Mouse (Mus musculus): ENCODE results near the gene Ccdc78. TPM values are rescaled to one million over a fixed set of nuclear protein-coding genes. Genes with fewer than 3 reads are reported as not detected.

Ccdc78 gene
- total and polyA plus RNA-seq, 2 experiments from 2014 or later, result 0.10 to 1.2 TPM

DNA sequence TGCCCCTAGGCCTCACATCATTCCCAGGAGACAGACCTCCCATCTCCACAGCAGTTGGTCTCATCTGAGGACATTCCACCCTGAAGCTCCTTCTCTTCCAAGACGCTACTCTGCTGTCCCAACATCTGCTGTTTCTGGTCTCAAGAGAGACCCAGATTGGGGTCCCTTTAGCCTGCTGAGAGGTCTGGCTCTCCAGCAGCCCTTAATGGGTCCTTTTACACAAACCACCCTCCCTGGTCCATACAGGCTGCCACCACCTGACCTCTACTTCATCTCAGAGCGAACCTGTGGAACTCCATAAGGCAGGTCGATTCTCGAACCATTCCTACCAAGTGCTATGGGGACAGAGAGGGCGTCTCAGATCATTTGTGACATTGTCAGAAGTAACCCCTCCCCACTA, 21.6 kb downstream of the Ccdc78 start:
- Histone ChIP-seq H3K9ac (replicated peaks; ENCODE audit: low read length) (peak overlapping the region; percentile 89), H3K4me2 (ENCODE audit: low read depth, low read length) (peak overlapping the region; percentile 75), H3K9me3 (ENCODE audit: low read length) (no peaks in the 10 kb centered on the region), H3K36me3 (ENCODE audit: insufficient read depth, low read length) (no peaks in the 10 kb centered on the region), H3K4me1 (ENCODE audit: insufficient read depth, low read length) (peaks cover 20% of the 10 kb centered on the region), H3K27ac (peak overlapping the region; percentile 94), H3K27me3 (ENCODE audit: insufficient read depth, low read length) (no peaks in the 10 kb centered on the region), H3K4me3 (ENCODE audit: low read length) (peak overlapping the region; percentile 68)
- no peak for DNase-seq (ENCODE audit: low spot score)
- no peak for TF ChIP-seq CTCF (IDR thresholded peaks at IDR 0.05; ENCODE audit: low read depth)
- ATAC-seq, result no peak
- WGBS, result 28% methylated on average over 5 of the region's 5 CpGs

DNA sequence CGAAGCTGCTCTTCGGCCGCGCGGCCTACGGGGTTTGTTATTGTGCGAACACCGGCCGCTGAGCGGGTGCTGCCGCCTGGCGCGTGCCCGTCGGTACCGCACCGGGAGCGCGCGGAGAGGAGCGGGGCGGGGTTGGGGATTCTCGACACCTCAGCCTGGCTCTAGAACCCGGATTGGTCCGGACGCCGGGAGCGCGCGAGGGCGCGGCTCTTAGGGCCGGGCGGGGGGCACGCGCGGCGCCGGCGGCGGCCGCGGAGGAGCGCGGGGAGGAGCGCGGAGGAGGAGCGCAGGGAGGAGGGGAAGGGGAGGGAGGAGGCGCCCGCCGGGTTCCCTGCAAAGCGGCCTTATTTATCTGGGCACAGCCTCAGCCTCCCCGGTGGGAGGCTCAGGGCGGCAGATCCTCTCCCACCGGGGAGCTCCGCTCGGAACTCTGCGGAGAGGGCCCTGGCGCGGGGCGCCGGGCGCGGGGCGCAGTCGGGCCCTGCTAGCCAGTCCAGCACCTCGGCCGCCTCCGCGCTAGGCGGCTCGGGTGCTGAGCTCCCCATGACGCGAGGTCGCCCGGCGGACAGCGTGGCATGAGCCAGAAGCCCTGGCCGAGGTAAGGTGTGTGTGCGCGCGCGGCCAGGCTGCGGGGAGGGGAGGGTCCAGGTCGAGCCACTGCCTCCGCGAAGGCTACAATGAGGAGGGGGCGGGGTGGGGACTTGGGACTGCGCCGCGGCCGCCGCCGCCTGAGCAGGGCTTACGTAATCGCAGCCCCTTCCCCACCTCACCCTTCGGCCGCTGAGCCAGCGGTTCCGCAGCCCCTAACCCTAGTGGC, 22.6 kb downstream of the Ccdc78 start, which contains the start of gene Fbxl16:
Fbxl16 (plus strand) TSS at position 297 of the 817 bp plus-strand sequence.
- ATAC-seq, result peak; percentile 86
- Histone ChIP-seq H3K27ac (peak within 1 kb of the TSS; percentile 94), H3K27me3 (ENCODE audit: insufficient read depth, low read length) (no peaks in the 10 kb centered on the region), H3K36me3 (ENCODE audit: insufficient read depth, low read length) (no peaks in the 10 kb centered on the region), H3K4me3 (ENCODE audit: low read length) (peak within 1 kb of the TSS; percentile 68), H3K9me3 (ENCODE audit: low read length) (no peaks in the 10 kb centered on the region), H3K4me1 (ENCODE audit: insufficient read depth, low read length) (peaks cover 26% of the 10 kb centered on the region), H3K9ac (replicated peaks; ENCODE audit: low read length) (peak within 1 kb of the TSS; percentile 89), H3K4me2 (ENCODE audit: low read depth, low read length) (peak within 1 kb of the TSS; percentile 75)
- DNase-seq (ENCODE audit: low spot score), result peak; percentile 97
- under 1% methylated on average over 80 of the region's 100 CpGs for WGBS
- peak; percentile 49 for TF ChIP-seq CTCF (IDR thresholded peaks at IDR 0.05; ENCODE audit: low read depth)

DNA sequence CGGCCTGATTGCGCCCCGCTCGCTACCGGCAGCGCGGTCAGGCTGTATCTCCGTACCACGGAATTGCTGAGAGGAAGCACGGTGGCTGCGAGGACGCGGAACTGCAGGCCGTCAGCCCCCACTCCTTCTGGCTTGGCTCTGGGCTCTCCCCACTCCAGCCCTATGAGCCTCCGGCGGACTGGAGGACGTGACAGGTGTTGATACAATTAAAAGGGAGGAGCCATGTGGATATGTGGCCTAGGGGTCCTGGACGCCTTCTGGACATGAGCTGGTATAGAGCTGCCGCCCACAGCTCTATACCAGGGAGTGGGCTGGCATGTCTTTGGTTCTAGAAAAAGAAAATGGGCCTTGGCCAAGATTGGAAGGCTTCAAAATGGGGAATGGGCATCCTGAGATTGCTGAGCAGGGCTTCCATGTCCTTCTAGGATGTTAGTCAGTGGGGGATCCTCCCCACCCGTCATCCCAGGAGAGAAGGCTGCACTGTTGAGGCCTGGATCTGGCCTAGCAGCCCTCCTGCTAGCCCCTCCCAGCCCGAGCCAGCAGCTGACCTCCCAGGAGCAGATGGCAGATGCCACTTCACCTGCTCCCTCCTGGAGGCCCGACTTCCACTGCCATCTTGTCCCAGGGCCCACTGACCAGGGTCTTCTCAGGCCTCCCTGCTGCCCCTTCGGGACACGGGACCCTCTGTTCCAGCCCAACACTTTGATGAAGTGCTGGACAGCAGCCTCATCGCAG, 23.4 kb downstream of the Ccdc78 start:
- DNase-seq (ENCODE audit: low spot score) (peak; percentile 61), ATAC-seq (peak; percentile 63)
- Histone ChIP-seq H3K4me2 (ENCODE audit: low read depth, low read length) (peak overlapping the region; percentile 75), H3K9me3 (ENCODE audit: low read length) (no peaks in the 10 kb centered on the region), H3K4me3 (ENCODE audit: low read length) (peak overlapping the region; percentile 68), H3K27ac (peak overlapping the region; percentile 94), H3K4me1 (ENCODE audit: insufficient read depth, low read length) (peaks cover 26% of the 10 kb centered on the region), H3K9ac (replicated peaks; ENCODE audit: low read length) (peak overlapping the region; percentile 89), H3K27me3 (ENCODE audit: insufficient read depth, low read length) (no peaks in the 10 kb centered on the region), H3K36me3 (ENCODE audit: insufficient read depth, low read length) (no peaks in the 10 kb centered on the region)
- 0 out of 2 replicates have a peak, but pooled peaks have one; percentile 15 for TF ChIP-seq CTCF (IDR thresholded peaks at IDR 0.05; ENCODE audit: low read depth)
- WGBS, result 6% methylated on average over 24 of the region's 25 CpGs

DNA sequence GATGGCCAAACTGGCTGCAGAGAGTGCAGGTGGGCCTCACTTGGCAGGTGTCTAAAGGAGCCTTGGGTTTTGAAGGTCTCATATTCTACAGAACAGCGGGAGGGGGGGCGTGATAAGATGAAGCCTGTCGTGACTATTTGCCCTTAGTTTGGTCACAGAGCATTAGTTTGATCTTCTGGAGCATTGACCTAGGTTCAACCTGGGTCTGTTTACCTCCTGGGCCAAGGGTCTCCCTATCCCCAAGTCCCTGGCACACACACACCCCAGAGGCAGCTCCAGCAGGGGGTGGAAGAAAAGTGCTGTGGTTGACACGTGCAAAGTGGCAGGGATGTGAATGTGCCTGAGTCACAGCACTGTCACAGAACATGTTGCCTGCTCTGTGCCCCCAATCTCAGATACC, 24.5 kb downstream of the Ccdc78 start:
- peak overlapping the region; percentile 75 for H3K4me2 ChIP-seq (ENCODE audit: low read depth, low read length)
- H3K36me3 ChIP-seq (ENCODE audit: insufficient read depth, low read length), result no peaks in the 10 kb centered on the region
- H3K9me3 ChIP-seq (ENCODE audit: low read length), result no peaks in the 10 kb centered on the region
- H3K4me1 ChIP-seq (ENCODE audit: insufficient read depth, low read length), result peaks cover 26% of the 10 kb centered on the region
- ATAC-seq (no peak), DNase-seq (ENCODE audit: low spot score) (no peak)
- no peak for TF ChIP-seq CTCF (IDR thresholded peaks at IDR 0.05; ENCODE audit: low read depth)
- no peak overlapping the region for H3K27ac ChIP-seq
- WGBS, result 74% methylated on average over 4 of the region's 4 CpGs
- H3K9ac ChIP-seq (replicated peaks; ENCODE audit: low read length), result peak overlapping the region; percentile 89; the same call in 1 of the 2 replicates
- no peaks in the 10 kb centered on the region for H3K27me3 ChIP-seq (ENCODE audit: insufficient read depth, low read length)
- H3K4me3 ChIP-seq (ENCODE audit: low read length), result peak overlapping the region; percentile 68; the same call in 1 of the 2 replicates

DNA sequence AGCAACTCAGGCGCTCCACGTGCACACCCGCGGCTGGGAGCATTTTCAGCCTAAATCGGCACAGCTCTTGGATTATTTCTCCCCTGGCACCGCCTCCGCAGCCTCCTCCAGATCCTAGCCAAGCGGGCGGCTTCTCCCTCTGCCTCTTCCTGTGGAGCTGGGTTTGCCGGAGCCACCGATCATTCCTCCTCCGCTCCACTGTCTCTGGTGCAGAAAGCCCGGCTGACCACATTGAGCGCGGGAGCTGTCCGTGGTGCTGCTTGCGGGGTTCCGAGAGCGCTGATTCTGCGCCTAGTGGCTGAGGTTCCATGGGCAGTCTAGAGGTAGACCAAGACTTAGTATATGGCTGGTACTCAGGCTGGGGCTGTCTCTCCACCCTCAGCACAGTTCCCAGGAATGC, 27.1 kb downstream of the Ccdc78 start:
- 2% methylated on average over 20 of the region's 20 CpGs for WGBS
- peak overlapping the region; percentile 46 for H3K4me2 ChIP-seq (ENCODE audit: low read depth, low read length)
- no peaks in the 10 kb centered on the region for H3K27me3 ChIP-seq (ENCODE audit: insufficient read depth, low read length)
- peaks cover 21% of the 10 kb centered on the region for H3K4me1 ChIP-seq (ENCODE audit: insufficient read depth, low read length)
- DNase-seq (ENCODE audit: low spot score), result peak; percentile 82
- H3K27ac ChIP-seq, result 0 out of 2 replicates have a peak overlapping the region, but pooled peaks have one; percentile 29
- peak; percentile 77 for TF ChIP-seq CTCF (IDR thresholded peaks at IDR 0.05; ENCODE audit: low read depth)
- H3K36me3 ChIP-seq (ENCODE audit: insufficient read depth, low read length), result peaks cover 11% of the 10 kb centered on the region; the same call in 1 of the 2 replicates
- peak overlapping the region; percentile 35 for H3K9ac ChIP-seq (replicated peaks; ENCODE audit: low read length)
- peak; percentile 32; the same call in 1 of the 2 replicates for ATAC-seq
- H3K9me3 ChIP-seq (ENCODE audit: low read length), result no peaks in the 10 kb centered on the region
- H3K4me3 ChIP-seq (ENCODE audit: low read length), result peak overlapping the region; percentile 8; the same call in 1 of the 2 replicates

DNA sequence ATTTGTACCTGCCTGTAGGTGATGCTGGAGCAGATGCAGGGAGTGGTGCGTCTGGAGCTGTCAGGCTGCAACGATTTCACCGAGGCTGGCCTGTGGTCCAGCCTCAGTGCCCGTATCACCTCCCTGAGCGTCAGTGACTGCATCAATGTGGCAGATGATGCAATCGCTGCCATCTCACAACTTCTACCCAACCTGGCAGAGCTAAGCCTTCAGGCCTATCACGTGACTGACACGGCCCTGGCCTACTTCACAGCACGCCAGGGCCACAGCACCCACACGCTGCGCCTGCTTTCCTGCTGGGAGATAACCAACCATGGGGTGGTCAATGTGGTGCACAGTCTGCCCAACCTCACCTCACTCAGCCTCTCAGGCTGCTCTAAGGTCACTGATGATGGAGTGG, 31.3 kb downstream of the Ccdc78 start:
- no peak overlapping the region for H3K4me3 ChIP-seq (ENCODE audit: low read length)
- no peak for TF ChIP-seq CTCF (IDR thresholded peaks at IDR 0.05; ENCODE audit: low read depth)
- no peak for ATAC-seq

More for the DNA sequence above, 31.3 kb downstream of the Ccdc78 start:
- Histone ChIP-seq H3K4me2 (ENCODE audit: low read depth, low read length) (no peak overlapping the region), H3K27ac (no peak overlapping the region), H3K9ac (replicated peaks; ENCODE audit: low read length) (no peak overlapping the region), H3K36me3 (ENCODE audit: insufficient read depth, low read length) (peaks cover 15% of the 10 kb centered on the region; the same call in 1 of the 2 replicates), H3K9me3 (ENCODE audit: low read length) (no peaks in the 10 kb centered on the region), H3K27me3 (ENCODE audit: insufficient read depth, low read length) (no peaks in the 10 kb centered on the region), H3K4me1 (ENCODE audit: insufficient read depth, low read length) (peaks cover 10% of the 10 kb centered on the region)
- 80% methylated on average over 11 of the region's 11 CpGs for WGBS
- no peak for DNase-seq (ENCODE audit: low spot score)
